Mouse (Mus musculus): ENCODE measurements at regions not wholly inside any gene's neighbourhood (a gene's known extent, or its start where the extent isn't known, plus 50 kb on each side); places are given as distances from the start of the nearest gene placed in this dataset.

- TF ChIP-seq CTCF (IDR thresholded peaks at IDR 0.05 in 2 of 3, conservative IDR thresholded peaks at IDR 0.05 in 1 of 3; ENCODE audit: control insufficient read depth in 1 of 3, insufficient read depth in 1 of 3, low read depth in 2 of 3, low read length in 3 of 3, poor library complexity in 1 of 3, severe bottlenecking in 1 of 3) (no peak), MAX (IDR thresholded peaks at IDR 0.05; ENCODE audit: low read length) (no peak), POLR2AphosphoS5 (IDR thresholded peaks at IDR 0.05; ENCODE audit: borderline replicate concordance, low read depth, low read length) (no peak), POLR2A (IDR thresholded peaks at IDR 0.05; ENCODE audit: control insufficient read depth in 1 of 2, insufficient read depth in 1 of 2, low read depth in 1 of 2, low read length in 2 of 2, poor library complexity in 1 of 2) (no peak), MAZ (IDR thresholded peaks at IDR 0.05; ENCODE audit: low read depth, low read length) (no peak), SMC3 (IDR thresholded peaks at IDR 0.05; ENCODE audit: low read depth, low read length) (no peak), MAFK (IDR thresholded peaks at IDR 0.05; ENCODE audit: borderline replicate concordance, low read depth, low read length) (no peak), SIN3A (IDR thresholded peaks at IDR 0.05; ENCODE audit: low read length) (no peak), MYB (IDR thresholded peaks at IDR 0.05; ENCODE audit: low read depth, low read length) (no peak), E2F4 (IDR thresholded peaks at IDR 0.05; ENCODE audit: borderline replicate concordance, low read depth, low read length) (no peak), EP300 (IDR thresholded peaks at IDR 0.05; ENCODE audit: low read depth in 1 of 2, low read length in 2 of 2) (no peak)
Measured at GRCm38 (mm10) chr8:116164989-116165299, 339.8 kb upstream of the Dynlrb2 start.

Data from MEL (cell line).